Mouse (Mus musculus): ENCODE results near the gene Tmtc1.

DNA sequence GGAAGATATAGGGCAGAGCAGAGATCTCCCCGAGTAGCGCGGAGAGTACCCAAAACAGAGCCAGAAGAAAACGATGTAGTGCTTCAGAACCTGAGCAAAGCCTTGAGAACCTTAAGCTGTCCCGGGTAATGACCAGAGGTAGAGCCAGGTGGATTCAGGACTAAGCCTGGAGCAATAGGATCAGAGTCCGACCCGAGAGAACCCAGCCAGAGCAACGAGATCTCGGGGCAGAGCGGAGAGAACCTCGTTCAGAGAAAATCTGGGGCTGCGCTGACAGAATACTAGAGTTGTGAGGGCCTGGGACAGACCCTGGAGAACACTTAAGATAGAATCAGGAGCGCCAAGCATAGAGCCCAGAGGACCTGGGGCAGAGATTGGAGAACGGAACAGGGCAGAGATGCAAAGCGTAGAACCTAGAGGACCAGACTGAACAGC lies 881 bp downstream of the Tmtc1 start:
- TF ChIP-seq POLR2AphosphoS2 (IDR thresholded peaks at IDR 0.05; ENCODE audit: insufficient read length, low read depth) (no peak), E2F4 (IDR thresholded peaks at IDR 0.05; ENCODE audit: insufficient read depth) (no peak), POLR2A (IDR thresholded peaks at IDR 0.05; ENCODE audit: insufficient read length, low read depth) (no peak)

Measured in myocyte (in vitro differentiated cells).